Mouse (Mus musculus) ovary, postnatal 14 days (tissue): ENCODE results near the gene Hist1h4d.
"Not testable (repeated sequence)": the region's sequence is repeated elsewhere in the genome, so short reads cannot be mapped to it uniquely, and the experiment has no call there.

Source experiments
- DNase-seq: peaks from one replicate; pipeline ENCODE4 v3.0.0; 2022; ENCODE audit warnings: low spot score

Gene Hist1h4d

GRCm38 (mm10) chr13:23551146-23551834 is 30.1 kb upstream of the Hist1h4d start, which contains the start of gene Hist1h4f:
Gene Hist1h4f (minus strand): TSS chr13:23551648.
- peak; percentile 83 for DNase-seq

GRCm38 (mm10) chr13:23551931-23552914 is 29.2 kb upstream of the Hist1h4d start:
- no peak for DNase-seq

- no peak for DNase-seq
These were observed 28.4 kb upstream of the Hist1h4d start, which contains the start of gene Hist1h1d for GRCm38 (mm10) chr13:23552962-23553361. Gene Hist1h1d (plus strand): TSS chr13:23553262.

DNA sequence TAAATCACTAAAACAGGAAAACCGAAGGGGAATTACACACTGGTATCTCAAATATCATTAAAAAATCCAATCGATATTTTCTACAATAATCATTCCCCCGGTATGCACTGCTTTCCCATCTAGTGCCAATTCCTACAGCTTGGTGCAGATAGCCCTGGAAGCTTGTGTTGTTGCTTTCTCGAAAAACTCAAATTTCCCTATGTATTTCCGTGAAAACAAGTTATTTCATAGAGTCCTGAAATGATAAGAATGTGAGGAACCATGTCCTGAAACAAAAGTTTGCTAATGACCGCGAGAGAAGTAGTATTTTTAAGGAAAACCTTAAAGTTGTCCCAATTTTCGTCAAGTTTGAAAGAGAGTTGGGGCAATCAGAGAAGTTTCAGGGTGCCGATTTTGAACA is 27.0 kb upstream of the Hist1h4d start:
- DNase-seq, result no peak

- peak; percentile 66 for DNase-seq
These were observed 26.2 kb upstream of the Hist1h4d start for GRCm38 (mm10) chr13:23554925-23555838.

DNA sequence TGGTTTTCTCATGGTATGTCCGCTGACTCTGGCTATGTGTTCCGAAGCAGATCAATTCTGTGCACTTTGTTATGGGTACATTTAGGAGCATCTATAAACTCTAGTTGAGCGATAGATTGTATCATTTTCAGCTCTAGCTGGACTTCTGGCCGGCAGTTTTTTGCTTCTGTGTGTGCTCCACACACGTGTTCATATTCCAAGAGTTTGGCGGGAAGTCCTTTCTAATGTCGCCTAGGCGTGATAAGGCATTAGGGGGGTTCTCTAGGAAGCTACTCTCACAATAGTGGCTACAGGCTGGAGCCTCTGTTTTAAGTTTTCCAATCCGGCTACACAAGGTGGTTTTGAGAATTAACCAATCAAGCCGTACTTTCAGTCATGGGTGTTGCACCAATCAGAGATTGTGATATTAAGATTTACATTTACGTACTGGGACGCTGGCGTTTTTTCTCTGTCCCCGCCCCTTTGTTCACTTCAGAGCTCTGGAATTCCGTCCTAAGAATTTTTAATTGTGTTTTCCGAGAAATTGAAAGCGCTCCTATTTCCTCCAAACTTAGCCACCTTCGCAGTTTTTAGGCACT is 25.5 kb upstream of the Hist1h4d start:
- no peak for DNase-seq

DNA sequence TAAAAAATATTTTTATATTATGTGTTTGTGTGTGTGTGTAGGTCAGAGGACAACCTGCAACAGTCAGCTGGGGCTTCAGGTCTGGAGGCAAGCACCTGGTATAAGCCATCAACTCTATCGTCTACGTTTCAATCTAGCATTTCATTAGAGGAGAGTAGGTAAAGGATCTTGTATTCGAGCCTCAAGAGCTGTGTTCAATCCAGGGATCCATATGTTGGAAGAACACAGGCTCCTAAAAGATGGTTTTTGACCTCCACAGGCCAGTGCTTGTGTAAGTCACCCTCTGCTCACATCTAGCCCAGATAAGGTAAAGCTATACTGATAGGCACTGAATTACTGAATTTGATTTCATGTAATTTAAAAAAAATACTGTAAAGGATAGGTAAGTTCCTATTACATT is 24.5 kb upstream of the Hist1h4d start:
- no peak for DNase-seq

- not testable (repeated sequence) for DNase-seq
These were observed 20.7 kb upstream of the Hist1h4d start for GRCm38 (mm10) chr13:23560699-23561098.

DNA sequence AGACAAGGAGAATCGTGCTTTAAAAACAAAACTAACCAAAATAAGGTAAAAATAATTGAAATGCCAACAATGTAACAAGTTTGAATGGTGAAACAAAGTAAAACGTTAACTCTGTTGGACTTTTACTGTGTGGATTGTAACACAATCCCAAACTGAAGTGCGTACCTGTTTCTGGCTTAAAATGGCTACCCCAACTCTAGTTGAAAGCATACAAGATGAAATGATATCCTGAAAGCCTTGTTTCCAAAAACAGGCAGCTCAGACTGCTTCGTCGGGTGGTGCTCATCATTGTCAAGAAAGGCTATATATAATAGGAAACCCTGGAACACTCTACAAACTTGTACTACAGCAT is 19.9 kb upstream of the Hist1h4d start:
- DNase-seq, result not testable (repeated sequence)

GRCm38 (mm10) chr13:23561883-23562659 is 19.3 kb upstream of the Hist1h4d start, which contains the start of gene Hist1h3e:
Gene Hist1h3e (minus strand): TSS chr13:23562369.
- DNase-seq, result peak; percentile 92

DNA sequence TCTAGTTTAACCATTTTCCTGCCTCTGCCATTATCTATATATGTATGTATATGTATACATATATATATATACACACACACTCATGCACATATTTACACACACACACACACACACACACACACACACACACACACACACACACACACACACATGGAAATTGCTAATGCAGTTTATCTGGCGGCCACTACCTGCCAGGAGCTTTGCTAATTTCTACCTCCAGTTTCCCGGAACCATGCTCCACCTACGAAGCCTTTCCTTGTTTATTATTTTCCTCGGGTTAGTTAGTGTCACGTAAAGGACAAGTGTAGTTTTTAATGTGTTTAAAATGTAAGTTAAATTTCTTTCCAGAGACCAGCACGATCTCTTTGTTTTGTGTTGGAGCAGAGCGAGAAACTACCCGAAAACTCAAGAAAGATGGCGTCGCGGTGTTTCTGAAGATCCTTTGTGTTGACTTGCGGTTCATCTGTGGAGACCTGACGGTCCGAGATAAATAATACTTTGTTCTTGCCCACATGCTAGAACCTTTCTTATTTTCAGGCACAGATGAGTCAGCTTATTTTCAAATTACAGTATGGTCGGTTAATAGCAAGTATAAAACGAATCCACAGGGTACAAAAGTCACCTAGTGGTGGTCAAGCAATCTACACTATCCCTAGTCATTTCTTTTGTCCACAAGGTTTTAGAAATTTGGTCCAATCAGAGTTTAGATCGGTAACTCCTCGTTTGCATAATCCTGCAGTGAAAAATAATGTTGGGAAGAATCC is 18.5 kb upstream of the Hist1h4d start:
- DNase-seq, result no peak

GRCm38 (mm10) chr13:23564482-23564881 is 16.9 kb upstream of the Hist1h4d start:
- no peak for DNase-seq

GRCm38 (mm10) chr13:23570261-23571021 is 11.0 kb upstream of the Hist1h4d start:
- DNase-seq, result not testable (repeated sequence)

- DNase-seq, result no peak
These were observed 10.3 kb upstream of the Hist1h4d start, which contains the start of the genes Hist1h2ae and Hist1h2bg for GRCm38 (mm10) chr13:23571022-23571503. Gene Hist1h2ae (minus strand): TSS chr13:23571220. Gene Hist1h2bg (plus strand): TSS chr13:23571396.

GRCm38 (mm10) chr13:23571504-23572217 is 9.7 kb upstream of the Hist1h4d start:
- DNase-seq, result not testable (repeated sequence)

GRCm38 (mm10) chr13:23572218-23573033 is 9.0 kb upstream of the Hist1h4d start:
- DNase-seq, result no peak
